16 mouse cellular contexts compared by ENCODE assay signal in the genomic region with DNA sequence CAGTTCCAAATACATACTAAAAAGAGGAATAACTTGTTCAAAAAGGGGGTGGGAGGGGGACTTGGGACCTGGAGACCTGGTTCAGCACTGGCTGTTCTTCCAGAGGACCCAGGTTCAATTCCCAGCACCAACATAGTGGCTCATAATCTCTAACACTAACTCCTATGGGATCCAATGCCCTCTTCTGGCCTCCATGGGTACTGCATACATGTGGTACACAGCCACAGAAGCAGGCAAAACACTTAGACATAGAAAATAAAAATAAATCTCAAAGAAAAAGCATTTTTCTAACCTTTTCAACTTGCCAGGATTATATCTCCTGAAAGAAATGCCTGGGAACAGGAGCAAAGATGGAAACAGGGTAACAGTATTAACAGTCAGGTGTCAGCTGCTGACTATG. TPM values are rescaled to one million over a fixed set of nuclear protein-coding genes. Genes with fewer than 3 reads are reported as not detected.
DNase-seq lines count a peak whose midpoint lies in the region; ATAC-seq and TF ChIP-seq lines count a peak whose summit lies in the region.
"Had no signal": no experiment of that assay in that cellular context is flagged by ENCODE, and none has a peak within 500 bp of the region (broad histone marks: within the 10 kb centered on the region; RNA-seq: fewer than 3 reads in every experiment).

No protein-coding gene starts in this region.

- intact Hi-C loops in left cerebral cortex, adult 2 months (cut with DNase I): loop anchor here (10.0 kb wide), 1 partner anchor 291 kb away; the partner anchor contains the start of gene Wif1
- intact Hi-C loops in left cerebral cortex, postnatal 14 days (cut with DNase I): no loop called here

- no peak overlapping the region for H3K4me2 ChIP-seq in forebrain, postnatal 0 days (ENCODE audit: low read depth)
- H3K4me2 ChIP-seq in forebrain, embryonic 11.5 days (ENCODE audit: low read depth, low read length, severe bottlenecking): no peak overlapping the region
- H3K4me2 ChIP-seq: embryonic facial prominence, embryonic 12.5 days; hindbrain, embryonic 12.5 days; neural tube, embryonic 13.5 days had no signal

- H3K27ac ChIP-seq in forebrain, postnatal 0 days (ENCODE audit: low read depth, low read length): no peak overlapping the region
- H3K27ac ChIP-seq in forebrain, embryonic 11.5 days (ENCODE audit: low read depth, low read length): no peak overlapping the region
- no peak overlapping the region for H3K27ac ChIP-seq in left cerebral cortex, adult 2 months
- H3K27ac ChIP-seq: embryonic facial prominence, embryonic 12.5 days; hindbrain, embryonic 12.5 days; neural tube, embryonic 13.5 days had no signal

- no peaks in the 10 kb centered on the region for H3K27me3 ChIP-seq in forebrain, postnatal 0 days (ENCODE audit: insufficient read depth, low read length)
- H3K27me3 ChIP-seq in forebrain, embryonic 11.5 days (ENCODE audit: control insufficient read depth, insufficient read depth, low read length): no peaks in the 10 kb centered on the region
- H3K27me3 ChIP-seq: embryonic facial prominence, embryonic 12.5 days; hindbrain, embryonic 12.5 days; neural tube, embryonic 13.5 days had no signal

- H3K4me3 ChIP-seq in forebrain, postnatal 0 days (ENCODE audit: low read depth, low read length): no peak overlapping the region
- H3K4me3 ChIP-seq in forebrain, embryonic 11.5 days (ENCODE audit: low read depth, low read length): no peak overlapping the region
- H3K4me3 ChIP-seq in left cerebral cortex, adult 2 months: no peak overlapping the region
- H3K4me3 ChIP-seq: embryonic facial prominence, embryonic 12.5 days; hindbrain, embryonic 12.5 days; neural tube, embryonic 13.5 days had no signal

- no peaks in the 10 kb centered on the region for H3K9me3 ChIP-seq in forebrain, postnatal 0 days (ENCODE audit: low read length)
- no peaks in the 10 kb centered on the region for H3K9me3 ChIP-seq in forebrain, embryonic 11.5 days (ENCODE audit: control insufficient read depth, low read length)
- H3K9me3 ChIP-seq: embryonic facial prominence, embryonic 12.5 days; hindbrain, embryonic 12.5 days; neural tube, embryonic 13.5 days had no signal

- H3K4me1 ChIP-seq in forebrain, postnatal 0 days (ENCODE audit: insufficient read depth): no peaks in the 10 kb centered on the region
- no peaks in the 10 kb centered on the region for H3K4me1 ChIP-seq in forebrain, embryonic 11.5 days (replicated peaks; ENCODE audit: control insufficient read depth, insufficient read depth, low read length)
- H3K4me1 ChIP-seq: embryonic facial prominence, embryonic 12.5 days; hindbrain, embryonic 12.5 days; neural tube, embryonic 13.5 days had no signal

- no peaks in the 10 kb centered on the region for H3K36me3 ChIP-seq in forebrain, postnatal 0 days (ENCODE audit: insufficient read depth)
- H3K36me3 ChIP-seq in forebrain, embryonic 11.5 days (ENCODE audit: control insufficient read depth, insufficient read depth, low read length): no peaks in the 10 kb centered on the region
- H3K36me3 ChIP-seq: embryonic facial prominence, embryonic 12.5 days; hindbrain, embryonic 12.5 days; neural tube, embryonic 13.5 days had no signal

- no peak for ATAC-seq in forebrain, postnatal 0 days
- ATAC-seq in forebrain, embryonic 11.5 days (replicated peaks; ENCODE audit: low FRiP score): no peak
- ATAC-seq in erythroid progenitor cell, adult 5-6 weeks (replicated peaks; ENCODE audit: low FRiP score, poor library complexity, severe bottlenecking): no peak

- TF ChIP-seq CTCF in forebrain, postnatal 0 days (IDR thresholded peaks at IDR 0.05; ENCODE audit: low read depth): peak; percentile 26; the same call in 1 of the 2 replicates
- peak; percentile 31 for TF ChIP-seq CTCF in left cerebral cortex, adult 2 months (IDR thresholded peaks at IDR 0.05)

- no peak overlapping the region for H3K9ac ChIP-seq in forebrain, postnatal 0 days
- no peak overlapping the region for H3K9ac ChIP-seq in forebrain, embryonic 11.5 days (ENCODE audit: low read length)
- H3K9ac ChIP-seq: embryonic facial prominence, embryonic 12.5 days; hindbrain, embryonic 12.5 days; neural tube, embryonic 13.5 days had no signal

- no peak for DNase-seq in forebrain, postnatal 0 days
- no peak for DNase-seq in forebrain, embryonic 11.5 days (ENCODE audit: low spot score)
- no peak for DNase-seq in left cerebral cortex, adult 2 months (ENCODE audit: extremely low spot score in 1 of 2, low spot score in 2 of 2)
- no peak for DNase-seq in left cerebral cortex, postnatal 14 days (ENCODE audit: low spot score in 2 of 2)
- DNase-seq in A20 (ENCODE audit: low read depth, low spot score) (peak; percentile 19), ZHBTc4 (ENCODE audit: low read depth, low spot score) (peak; percentile 42)
- no peak for DNase-seq in adrenal gland, adult 8-10 months
- DNase-seq: cerebellum, adult 8-10 months; gastrocnemius, postnatal 25 days; kidney, adult 11 months; left cerebral cortex, postnatal 4 days; lung, postnatal 10 days had no signal

RNA-seq across cellular contexts. Expression of gene Tbc1d30, which starts 24.9 kb away (rescaled TPM):
- 34.7 and 36.0 TPM in 2 replicates for total RNA-seq in forebrain, postnatal 0 days (2014; rRNA removed)
- 5.6 and 7.5 TPM in 2 replicates for polyA plus RNA-seq in forebrain, postnatal 0 days (2015; fragmentation: Nextera tagmentation; extraction: Ambion mirVana)
- polyA plus RNA-seq in forebrain, embryonic 11.5 days (2014; fragmentation: Nextera tagmentation; extraction: Ambion mirVana): 3.0 and 3.3 TPM in 2 replicates
- 10 to 100 TPM; 88.1 to 91.0 TPM for total RNA-seq in left cerebral cortex, adult 2 months (2021)
- 10 to 100 TPM; 72.0 to 79.1 TPM for total RNA-seq in left cerebral cortex, postnatal 14 days (2021)
- total RNA-seq in adrenal gland, adult 8-10 months (2022): 10 to 100 TPM in 1 of 4 experiments, 1 to 10 TPM in 3; 3.2 to 11.0 (median 7.9) TPM
- total RNA-seq in erythroid progenitor cell, adult 5-6 weeks (2015; ENCODE audit: low replicate concordance): 5.0 TPM in 1 of 2 replicates, not detected in the other
- total RNA-seq in erythroid progenitor cell, adult 5-6 weeks (2017; ENCODE audit: low replicate concordance): 1.0 TPM in 1 of 2 replicates, not detected in the other

RNA-seq across cellular contexts. Expression of gene Gns, which starts 38.7 kb away (rescaled TPM):
- total RNA-seq in forebrain, postnatal 0 days (2014; rRNA removed): 44.7 and 67.8 TPM in 2 replicates
- polyA plus RNA-seq in forebrain, postnatal 0 days (2015; fragmentation: Nextera tagmentation; extraction: Ambion mirVana): 31.4 and 40.4 TPM in 2 replicates
- 43.1 and 45.6 TPM in 2 replicates for polyA plus RNA-seq in forebrain, embryonic 11.5 days (2014; fragmentation: Nextera tagmentation; extraction: Ambion mirVana)
- 10 to 100 TPM; 82.3 to 86.4 TPM for total RNA-seq in left cerebral cortex, adult 2 months (2021)
- 10 to 100 TPM; 76.4 to 81.0 TPM for total RNA-seq in left cerebral cortex, postnatal 14 days (2021)
- 100 to 1,000 TPM; 181 to 274 (median 211) TPM for total RNA-seq in adrenal gland, adult 8-10 months (2022)
- total RNA-seq in erythroid progenitor cell, adult 5-6 weeks (2015; ENCODE audit: low replicate concordance): 17.2 and 19.8 TPM in 2 replicates
- 9.6 and 13.0 TPM in 2 replicates for total RNA-seq in erythroid progenitor cell, adult 5-6 weeks (2017; ENCODE audit: low replicate concordance)

Comparison
In these comparisons a context has a peak if more than half of its experiments do, and no peak if none do; other contexts are left out.
1. DNase-seq: peak in A20 (single experiment) and ZHBTc4 (single experiment); none in forebrain, postnatal 0 days (single experiment), forebrain, embryonic 11.5 days (single experiment), left cerebral cortex, adult 2 months (0 of 2), left cerebral cortex, postnatal 14 days (0 of 2) and adrenal gland, adult 8-10 months (single experiment).